Mouse (Mus musculus) heart, embryonic 10.5 days (tissue): ENCODE measurements around the gene Zrsr1. TPM values are rescaled to one million over a fixed set of nuclear protein-coding genes. Genes with fewer than 3 reads are reported as not detected.

ENCODE experiments used
- DNase-seq: peaks from one replicate; pipeline ENCODE4 v3.0.0-alpha.2; 2017; ENCODE audit warnings: low spot score
- H3K27ac ChIP-seq: fragments of 300-500 bp; sonication (generic); 2 replicates; pipeline ENCODE4 v1.5.1; 2016; ENCODE audit warnings: mild to moderate bottlenecking
- H3K27me3 ChIP-seq: fragments of 300-500 bp; sonication (generic); 2 replicates; pipeline ENCODE4 v1.6.1; 2016; ENCODE audit warnings: mild to moderate bottlenecking; ENCODE audit not compliant: poor library complexity, insufficient read depth, severe bottlenecking
- H3K36me3 ChIP-seq: fragments of 300-500 bp; sonication (generic); 2 replicates; pipeline ENCODE4 v1.6.1; 2016; ENCODE audit warnings: mild to moderate bottlenecking, moderate library complexity
- H3K4me1 ChIP-seq: fragments of 300-500 bp; sonication (generic); 2 replicates; pipeline ENCODE4 v1.6.1; 2016; ENCODE audit warnings: mild to moderate bottlenecking
- H3K4me3 ChIP-seq: fragments of 300-500 bp; sonication (generic); 2 replicates; pipeline ENCODE4 v1.5.1; 2016; ENCODE audit warnings: mild to moderate bottlenecking, moderate library complexity
- H3K9me3 ChIP-seq: fragments of 300-500 bp; sonication (generic); 2 replicates; pipeline ENCODE4 v1.6.1; 2016; ENCODE audit warnings: mild to moderate bottlenecking, moderate library complexity
- WGBS: fragments of 180-500 bp; shearing (Covaris S2); methylation state at CpG from one replicate; pipeline ENCODE4 v1.1.7; 2016; 5-methylcytosine and 5-hydroxymethylcytosine counted together
- polyA plus RNA-seq: library from polyadenylated mRNA; unstranded; fragments of >200 nt; fragmentation: Nextera tagmentation; extraction: Ambion mirVana; gene quantifications from 2 replicates; pipeline ENCODE4 v1.2.1, GENCODE M21; 2016

Zrsr1 gene
- polyA plus RNA-seq, 1 experiment from 2014 or later, result 2.5 TPM

GRCm38 (mm10) chr11:23024169-23024568 lies 52.4 kb downstream of the Zrsr1 start:
- Histone ChIP-seq H3K27me3 (no peaks in the 10 kb centered on the region), H3K4me1 (no peaks in the 10 kb centered on the region), H3K4me3 (no peak overlapping the region), H3K9me3 (no peaks in the 10 kb centered on the region), H3K27ac (no peak overlapping the region), H3K36me3 (no peaks in the 10 kb centered on the region)
- WGBS, result 77% methylated on average over 3 of the region's 3 CpGs
- DNase-seq, result no peak

Other genes with a start within 250 kb of the Zrsr1 start
- gene B3gnt2, start 111.0 kb upstream of the Zrsr1 start, polyA plus RNA-seq, result 2.6 and 2.9 TPM in 2 replicates
- gene Gm28048, start 10.1 kb downstream of the Zrsr1 start, polyA plus RNA-seq, result 8.3 and 8.4 TPM in 2 replicates
- 331 and 363 TPM in 2 replicates for gene Commd1, start 10.4 kb downstream of the Zrsr1 start, polyA plus RNA-seq
- 292 and 340 TPM in 2 replicates for gene Cct4, start 18.5 kb downstream of the Zrsr1 start, polyA plus RNA-seq
- gene Fam161a, start 35.5 kb downstream of the Zrsr1 start, polyA plus RNA-seq, result 1.5 TPM in 2 replicates